Mouse (Mus musculus) liver, postnatal 0 days (tissue): ENCODE data around the gene Hey2. TPM values are rescaled to one million over a fixed set of nuclear protein-coding genes. Genes with fewer than 3 reads are reported as not detected.

ENCODE experiments used
- ATAC-seq: fragments of 200-750 bp; cut with Nextera tagmentation; 2 replicates; pipeline ENCODE4 v1.8.0; 2017; ENCODE audit warnings: mild to moderate bottlenecking, moderate library complexity
- DNase-seq: peaks from one replicate; pipeline ENCODE4 v3.0.0-alpha.2; 2016
- H3K27ac ChIP-seq: fragments of 300-500 bp; sonication (generic); 2 replicates; pipeline ENCODE4 v1.5.1; 2014; ENCODE audit warnings: antibody characterized with exemption, moderate library complexity, mild to moderate bottlenecking, low read depth
- H3K27me3 ChIP-seq: fragments of 300-500 bp; sonication (generic); 2 replicates; pipeline ENCODE4 v1.6.1; 2014; ENCODE audit warnings: low read length, control low read depth, mixed read lengths; ENCODE audit not compliant: insufficient read depth
- H3K36me3 ChIP-seq: fragments of 300-500 bp; sonication (generic); replicated peaks from 2 replicates; pipeline ENCODE4 v1.6.1; 2014; ENCODE audit warnings: mild to moderate bottlenecking, control low read depth, low read length, moderate library complexity, mixed read lengths; ENCODE audit not compliant: insufficient read depth
- H3K4me1 ChIP-seq: fragments of 300-500 bp; sonication (generic); 2 replicates; pipeline ENCODE4 v1.6.1; 2014; ENCODE audit warnings: antibody characterized with exemption, mild to moderate bottlenecking, control low read depth; ENCODE audit not compliant: insufficient read depth
- H3K4me2 ChIP-seq: fragments of 300-500 bp; sonication (generic); 2 replicates; pipeline ENCODE4 v1.6.1; 2014; ENCODE audit warnings: low read depth, mild to moderate bottlenecking, low read length, moderate library complexity, mixed read lengths
- H3K4me3 ChIP-seq: fragments of 300-500 bp; sonication (generic); 2 replicates; pipeline ENCODE4 v1.5.1; 2014; ENCODE audit warnings: low read depth, low read length
- H3K9ac ChIP-seq: fragments of 300-500 bp; sonication (generic); replicated peaks from 2 replicates; pipeline ENCODE4 v1.6.1; 2014; ENCODE audit warnings: mild to moderate bottlenecking, moderate library complexity
- H3K9me3 ChIP-seq: fragments of 300-500 bp; sonication (generic); 2 replicates; pipeline ENCODE4 v1.6.1; 2016; ENCODE audit warnings: mild to moderate bottlenecking, control low read depth, low read length, mixed read lengths
- CTCF ChIP-seq: sonication (generic); IDR thresholded peaks from 2 replicates; pipeline ENCODE4 v1.5.1; 2016; ENCODE audit warnings: antibody characterized with exemption, low read depth
- EP300 ChIP-seq: IDR thresholded peaks from 2 replicates; pipeline ENCODE4 v1.6.1; 2016; ENCODE audit warnings: antibody characterized with exemption, low read depth, mild to moderate bottlenecking
- WGBS: fragments of 180-500 bp; shearing (Covaris S2); extraction: QIAGEN DNeasy Blood & Tissue Kit; methylation state at CpG from one replicate; pipeline ENCODE4 v1.1.7; 2014; ENCODE audit not compliant: insufficient replicate concordance; 5-methylcytosine and 5-hydroxymethylcytosine counted together
- polyA plus RNA-seq: library from polyadenylated mRNA; unstranded; fragments of >200 nt; fragmentation: Nextera tagmentation; extraction: Ambion mirVana; gene quantifications from 2 replicates; pipeline ENCODE4 v1.2.1, GENCODE M21; 2015

The Hey2 gene
- polyA plus RNA-seq: 0.12 and 0.20 TPM in 2 replicates

DNA sequence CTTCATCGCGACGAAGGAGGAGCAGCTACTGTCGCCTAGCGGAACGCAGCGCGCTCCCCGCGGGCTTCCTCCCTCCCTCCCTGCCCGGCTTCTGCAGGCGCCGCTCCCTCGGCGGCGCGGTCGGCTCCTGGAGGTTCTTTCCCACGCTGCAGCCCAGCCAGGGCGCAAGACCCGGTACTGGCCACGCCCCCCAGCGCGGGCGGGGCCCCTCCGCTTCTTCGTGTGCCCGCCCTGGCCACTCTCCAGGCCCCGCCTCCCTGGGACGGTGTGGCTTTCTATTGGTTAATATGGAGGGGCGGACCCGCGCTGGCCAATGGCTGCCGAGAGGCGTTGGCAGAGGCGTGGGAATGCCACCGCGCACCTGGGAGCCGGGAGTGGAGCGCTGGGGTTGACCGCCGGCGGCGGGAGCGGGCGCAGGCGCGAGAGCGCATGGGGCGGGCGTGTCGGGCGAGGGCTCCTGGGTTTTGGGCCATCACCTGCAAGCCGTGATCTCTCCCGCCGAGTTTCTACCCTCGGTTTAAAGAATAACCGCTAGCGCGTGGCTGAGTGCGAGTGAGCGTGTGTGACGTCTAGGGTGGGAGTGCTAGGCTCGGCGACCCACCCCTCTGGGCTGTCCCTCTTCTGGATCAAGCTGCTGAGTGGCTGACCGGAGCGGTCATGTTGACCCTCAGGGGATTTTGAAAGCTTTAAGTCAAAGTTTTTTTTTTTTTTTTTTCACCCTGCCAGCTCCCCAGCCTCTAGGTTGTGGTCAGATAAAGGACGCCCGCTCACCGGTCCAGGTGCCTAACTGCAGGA lies at the start of gene Hey2:
Gene Hey2, minus strand, starts transcription at position 159 of the 795 bp plus-strand sequence.
- H3K4me2 ChIP-seq: peak within 1 kb of the TSS; percentile 89
- no peaks in the 10 kb centered on the region for H3K9me3 ChIP-seq
- H3K9ac ChIP-seq: 0 out of 2 replicates have a peak within 1 kb of the TSS, but pooled peaks have one; percentile 16
- TF ChIP-seq CTCF (no peak), EP300 (no peak)
- H3K27ac ChIP-seq: no peak within 1 kb of the TSS
- peaks cover 67% of the 10 kb centered on the region for H3K27me3 ChIP-seq
- DNase-seq (peak; percentile 96), ATAC-seq (peak; percentile 100)
- peaks cover 22% of the 10 kb centered on the region for H3K4me1 ChIP-seq
- peak within 1 kb of the TSS; percentile 50 for H3K4me3 ChIP-seq
- WGBS: 1% methylated on average over 66 of the region's 70 CpGs
- H3K36me3 ChIP-seq: no peaks in the 10 kb centered on the region

DNA sequence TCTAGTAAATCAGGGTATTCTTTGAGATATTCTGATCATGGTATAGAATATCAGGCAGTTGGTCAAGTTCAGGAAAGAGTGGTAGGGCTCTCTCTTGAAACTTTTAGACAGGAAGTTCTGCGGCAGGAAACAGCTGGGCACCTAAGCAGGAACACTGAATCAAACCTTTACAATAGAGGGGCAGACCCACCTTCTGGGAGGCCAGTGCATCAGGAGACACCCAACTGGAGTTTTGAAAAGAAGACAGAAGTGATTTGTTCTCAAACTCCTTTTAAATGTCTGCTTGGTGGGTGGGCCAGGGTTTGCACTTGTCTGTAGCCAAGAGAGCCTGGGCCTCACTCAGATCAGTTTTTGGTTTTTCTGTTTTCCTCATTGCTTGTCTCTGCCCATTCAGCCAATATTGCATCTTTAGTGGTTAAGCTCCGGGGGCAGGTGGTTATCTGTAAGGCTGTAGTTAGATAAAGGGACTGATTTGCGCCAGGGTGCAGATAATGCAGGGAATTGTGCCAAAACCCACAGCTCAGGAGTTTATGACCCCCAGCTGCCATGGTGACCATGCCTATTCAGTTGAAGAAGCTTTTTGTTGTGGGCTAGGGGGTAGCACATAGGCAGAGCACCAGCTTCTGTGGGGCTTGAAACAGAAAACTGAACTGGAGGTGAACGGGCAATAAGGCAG lies 40.6 kb upstream of the Hey2 start:
- H3K9ac ChIP-seq: no peak overlapping the region
- WGBS: 46% methylated on average over 4 of the region's 4 CpGs
- no peak overlapping the region for H3K4me3 ChIP-seq
- no peak for TF ChIP-seq CTCF
- TF ChIP-seq EP300: no peak
- no peak overlapping the region for H3K4me2 ChIP-seq
- no peak for DNase-seq
- H3K9me3 ChIP-seq: no peaks in the 10 kb centered on the region
- no peak for ATAC-seq
- no peaks in the 10 kb centered on the region for H3K27me3 ChIP-seq
- no peaks in the 10 kb centered on the region for H3K4me1 ChIP-seq
- H3K36me3 ChIP-seq: no peaks in the 10 kb centered on the region
- no peak overlapping the region for H3K27ac ChIP-seq

DNA sequence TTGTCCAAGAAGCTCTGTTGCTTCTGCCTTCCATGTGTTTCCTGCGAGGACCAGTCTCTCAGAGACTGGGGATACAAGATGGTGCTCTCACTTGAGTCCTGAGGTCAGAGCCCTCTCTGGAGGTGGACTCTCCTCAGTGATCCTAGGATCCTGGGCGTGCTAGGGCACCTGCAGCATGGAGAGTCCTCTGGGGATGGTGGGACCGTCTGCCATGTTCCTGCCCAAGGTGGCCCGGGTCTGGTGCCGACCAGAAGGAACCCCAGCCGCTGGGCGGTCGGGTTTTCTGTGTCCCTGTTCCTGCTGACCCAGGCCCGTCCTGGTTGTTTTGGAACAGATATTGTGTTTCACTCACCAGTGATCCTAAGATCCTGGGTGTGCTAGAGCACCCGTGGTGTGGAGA lies 38.5 kb upstream of the Hey2 start:
- Histone ChIP-seq H3K4me3 (no peak overlapping the region), H3K4me1 (no peaks in the 10 kb centered on the region), H3K27ac (no peak overlapping the region), H3K9me3 (no peaks in the 10 kb centered on the region), H3K27me3 (no peaks in the 10 kb centered on the region), H3K4me2 (no peak overlapping the region), H3K36me3 (no peaks in the 10 kb centered on the region), H3K9ac (no peak overlapping the region)
- TF ChIP-seq EP300: no peak
- TF ChIP-seq CTCF: no peak
- ATAC-seq: no peak
- no peak for DNase-seq
- WGBS: 82% methylated on average over 10 of the region's 10 CpGs

DNA sequence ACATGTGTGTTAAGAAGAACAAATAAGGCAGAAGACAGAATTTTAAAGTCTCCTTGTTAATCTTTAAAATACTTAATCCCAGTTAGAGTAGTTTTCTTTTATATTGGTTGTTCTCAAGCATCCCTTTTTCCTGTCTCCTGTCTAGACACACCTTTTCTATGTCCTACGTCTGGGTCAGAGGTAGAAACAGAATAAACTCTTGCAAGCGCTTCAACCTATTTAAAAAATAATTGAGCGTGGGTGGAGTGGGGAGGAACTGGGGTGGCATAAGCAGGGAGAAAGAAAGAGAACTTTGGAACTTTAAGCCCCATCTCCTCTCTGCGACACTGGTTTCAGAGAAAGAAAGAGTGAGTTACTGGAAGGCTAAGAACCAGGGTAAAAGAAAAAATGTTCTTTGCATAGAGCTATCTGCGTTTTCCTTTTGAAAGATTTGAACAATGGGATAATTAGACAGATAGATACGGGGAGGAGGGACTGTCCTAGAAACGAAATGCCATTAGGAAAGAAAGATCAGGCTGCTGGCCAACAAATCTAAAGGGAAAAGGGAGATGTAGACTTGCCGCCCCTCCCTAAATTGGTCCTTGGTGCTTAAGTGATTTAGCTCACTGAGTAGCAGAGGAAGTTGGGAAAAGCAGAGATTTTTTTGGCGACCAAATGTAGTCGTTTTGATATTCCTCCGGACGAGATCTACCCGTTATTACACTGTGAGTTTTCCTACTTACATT lies 2.7 kb upstream of the Hey2 start:
- Histone ChIP-seq H3K4me1 (peaks cover 22% of the 10 kb centered on the region), H3K9ac (no peak overlapping the region), H3K36me3 (no peaks in the 10 kb centered on the region), H3K4me2 (no peak overlapping the region), H3K4me3 (no peak overlapping the region), H3K9me3 (no peaks in the 10 kb centered on the region), H3K27ac (no peak overlapping the region), H3K27me3 (peaks cover 64% of the 10 kb centered on the region)
- ATAC-seq (no peak), DNase-seq (no peak)
- TF ChIP-seq CTCF (no peak), EP300 (no peak)
- WGBS: 16% methylated on average over 13 of the region's 13 CpGs

DNA sequence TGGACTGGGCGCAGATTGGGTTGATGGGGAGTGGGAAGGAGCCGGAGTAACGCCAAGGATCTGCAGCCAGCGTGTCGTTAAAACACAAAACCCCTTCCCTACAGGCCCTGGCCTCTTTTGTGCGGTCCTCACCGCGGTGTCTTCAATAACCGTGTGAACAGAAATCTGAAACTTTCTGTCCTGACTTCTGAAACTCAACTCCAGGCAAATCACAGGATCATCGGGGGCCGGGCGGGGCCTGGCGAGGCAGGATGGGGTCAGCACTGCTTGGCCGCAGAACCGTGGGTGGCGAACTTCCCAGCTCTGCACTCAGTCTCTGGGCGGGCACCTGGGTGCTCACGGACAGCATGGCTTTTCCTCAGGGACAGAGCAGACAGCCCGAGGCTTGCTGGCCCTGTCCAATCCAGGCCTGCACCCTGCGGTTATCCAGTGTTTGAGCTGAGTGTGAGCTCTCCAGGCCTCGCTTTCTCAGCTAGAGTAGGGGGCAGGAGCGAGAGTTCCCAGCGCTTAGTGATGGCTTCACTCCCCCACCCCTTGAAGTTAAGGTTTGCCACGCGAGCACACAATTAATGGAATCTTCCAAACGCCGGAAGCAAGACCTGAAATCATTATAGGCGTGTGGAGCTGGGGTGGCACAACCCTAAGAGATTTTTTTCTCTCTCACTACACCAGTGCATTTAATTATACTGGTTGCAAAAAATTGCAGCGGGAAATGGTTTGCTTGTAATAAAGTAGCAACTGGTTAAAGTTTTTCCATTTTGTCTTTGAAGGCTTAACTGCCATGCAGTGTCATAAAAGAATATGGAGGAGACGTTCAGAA lies 1.8 kb upstream of the Hey2 start:
- peak overlapping the region; percentile 89 for H3K4me2 ChIP-seq
- no peak for TF ChIP-seq CTCF
- no peak for TF ChIP-seq EP300
- no peaks in the 10 kb centered on the region for H3K36me3 ChIP-seq
- H3K27me3 ChIP-seq: peaks cover 65% of the 10 kb centered on the region
- H3K4me1 ChIP-seq: peaks cover 22% of the 10 kb centered on the region
- H3K27ac ChIP-seq: no peak overlapping the region
- ATAC-seq (no peak), DNase-seq (peak; percentile 16)
- no peaks in the 10 kb centered on the region for H3K9me3 ChIP-seq
- H3K9ac ChIP-seq: no peak overlapping the region
- WGBS: 7% methylated on average over 30 of the region's 30 CpGs
- peak overlapping the region; percentile 50 for H3K4me3 ChIP-seq
